Mouse (Mus musculus) cerebellum, adult 2 months (tissue): Measurements from ENCODE around the gene Car11. TPM values are rescaled to one million over a fixed set of nuclear protein-coding genes. Genes with fewer than 3 reads are reported as not detected.

ENCODE experiments used
- DNase-seq, 2 experiments: peaks; one replicate each; pipeline ENCODE4 v3.0.0; 2021
- H3K27ac ChIP-seq: fragments of 200-500 bp; 2 replicates; pipeline ENCODE4 v1.5.1; 2012; ENCODE audit warnings: low read length, control low read depth, inconsistent platforms; ENCODE audit not compliant: insufficient read depth
- H3K27me3 ChIP-seq: fragments of 200-500 bp; 2 replicates; pipeline ENCODE4 v1.6.1; 2012; ENCODE audit warnings: inconsistent platforms, mild to moderate bottlenecking, low read length, moderate library complexity; ENCODE audit not compliant: control insufficient read depth, insufficient read depth
- H3K4me1 ChIP-seq: fragments of 200-500 bp; 2 replicates; pipeline ENCODE4 v1.6.1; 2011; ENCODE audit warnings: low read length; ENCODE audit not compliant: control insufficient read depth, insufficient read depth
- H3K4me3 ChIP-seq: fragments of 200-500 bp; replicated peaks from 2 replicates; pipeline ENCODE3; 2011; ENCODE audit warnings: mild to moderate bottlenecking, low read depth, low read length, control low read depth; ENCODE audit not compliant: insufficient read depth
- CTCF ChIP-seq: fragments of 200-500 bp; IDR thresholded peaks from 2 replicates; pipeline ENCODE4 v1.5.1; 2011; ENCODE audit warnings: low read depth, mild to moderate bottlenecking, control low read depth, low read length, moderate library complexity, borderline replicate concordance; ENCODE audit not compliant: insufficient read depth
- POLR2A ChIP-seq: fragments of 200-500 bp; IDR thresholded peaks from 2 replicates; pipeline ENCODE4 v1.6.1; 2011; ENCODE audit warnings: low read length, control low read depth, borderline replicate concordance; ENCODE audit not compliant: insufficient read depth
- WGBS: fragments of 180-500 bp; shearing (Covaris S2); methylation state at CpG from one replicate; pipeline ENCODE4 v1.1.7; 2018; 5-methylcytosine and 5-hydroxymethylcytosine counted together
- polyA plus RNA-seq: library from polyadenylated mRNA; depleted of rRNA; stranded (reverse); fragments of >200 nt; gene quantifications from 2 replicates; pipeline ENCODE4 v1.2.3, GENCODE M21; 2012

Gene Car11
- polyA plus RNA-seq, 1 experiment: 164 TPM

DNA sequence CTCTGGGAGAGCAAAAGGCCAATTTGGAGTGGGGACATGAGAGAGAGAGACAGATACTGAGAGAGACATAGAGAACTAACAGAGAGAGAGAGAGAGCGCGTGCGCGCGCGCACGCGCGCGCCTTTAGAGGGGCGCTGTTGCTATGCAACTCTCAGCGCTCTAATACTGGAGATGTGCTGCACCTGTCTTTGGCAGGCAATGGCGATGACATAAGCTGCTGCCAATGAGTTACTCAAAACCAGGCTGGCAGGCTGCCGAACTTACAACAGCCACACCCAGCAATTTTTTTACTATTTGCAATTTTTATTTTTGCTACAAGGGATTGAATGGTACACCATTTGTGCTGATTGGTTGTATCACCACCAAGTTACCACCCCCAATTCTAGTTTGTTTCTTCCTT, 31.9 kb upstream of the Car11 start:
- Histone ChIP-seq H3K27me3 (no peaks in the 10 kb centered on the region), H3K4me1 (peaks cover 3% of the 10 kb centered on the region), H3K4me3 (no peak overlapping the region), H3K27ac (no peak overlapping the region)
- DNase-seq: no peak
- TF ChIP-seq POLR2A: no peak
- no peak for TF ChIP-seq CTCF
- 65% methylated on average over 14 of the region's 14 CpGs for WGBS

DNA sequence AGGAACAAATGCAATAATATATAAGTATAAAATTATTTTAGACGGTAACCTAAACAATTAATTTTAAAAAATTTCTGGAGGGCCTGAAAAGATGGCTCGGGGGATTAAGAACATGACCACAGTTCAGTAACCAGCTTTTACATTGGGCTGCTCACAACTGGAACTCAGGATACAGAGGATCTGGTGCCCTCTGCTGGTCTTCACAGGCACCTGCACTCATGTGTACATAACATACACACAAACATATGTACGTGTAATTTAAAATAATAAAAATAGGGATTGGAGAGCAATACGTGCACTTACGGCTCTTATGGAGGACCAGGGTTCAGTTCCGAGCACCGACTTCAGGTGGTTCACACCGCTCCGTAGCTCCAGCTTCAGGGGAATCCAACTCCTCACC, 30.7 kb upstream of the Car11 start:
- TF ChIP-seq CTCF (no peak; the same call in 1 of the 2 replicates), POLR2A (no peak)
- Histone ChIP-seq H3K4me3 (no peak overlapping the region), H3K4me1 (peaks cover 3% of the 10 kb centered on the region), H3K27ac (no peak overlapping the region), H3K27me3 (no peaks in the 10 kb centered on the region)
- DNase-seq: no peak
- WGBS: 94% methylated on average over 9 of the region's 9 CpGs

DNA sequence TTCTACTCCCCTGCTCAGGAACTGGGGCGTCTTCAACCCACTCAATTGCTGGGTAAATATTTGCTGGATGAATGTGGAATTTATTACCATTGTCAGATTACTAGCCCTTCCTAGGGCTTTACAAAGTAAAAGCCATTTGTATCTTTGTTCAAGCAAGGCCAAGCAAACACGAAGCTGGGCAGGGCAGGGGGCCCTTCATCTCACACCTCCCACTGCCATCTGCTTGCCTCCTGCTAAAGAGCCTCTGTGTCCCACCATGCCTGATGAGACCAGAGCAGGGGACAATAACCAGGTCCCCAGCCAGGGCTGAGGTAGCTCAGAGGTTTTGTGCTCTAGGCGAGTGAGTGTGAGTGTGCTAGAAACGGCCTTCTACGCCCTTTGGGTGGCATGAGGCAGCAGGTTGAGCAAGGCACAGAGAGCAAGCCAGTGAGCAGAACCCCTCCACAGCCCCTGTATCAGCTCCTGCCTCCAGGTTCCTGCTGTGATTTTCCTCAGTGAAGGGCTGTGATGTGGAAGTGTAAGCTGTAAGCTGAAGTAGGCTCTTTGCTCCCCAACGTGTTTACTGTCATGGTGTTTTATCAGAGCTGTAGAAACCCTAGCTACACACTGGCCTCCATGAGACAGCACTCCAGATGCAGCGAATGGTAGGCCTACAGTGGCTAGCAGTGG, 21.9 kb upstream of the Car11 start:
- WGBS: 83% methylated on average over 7 of the region's 7 CpGs
- no peak for TF ChIP-seq POLR2A
- TF ChIP-seq CTCF: no peak
- H3K4me3 ChIP-seq: no peak overlapping the region
- H3K27me3 ChIP-seq: no peaks in the 10 kb centered on the region
- H3K4me1 ChIP-seq: peaks cover 26% of the 10 kb centered on the region
- H3K27ac ChIP-seq: no peak overlapping the region
- no peak for DNase-seq

DNA sequence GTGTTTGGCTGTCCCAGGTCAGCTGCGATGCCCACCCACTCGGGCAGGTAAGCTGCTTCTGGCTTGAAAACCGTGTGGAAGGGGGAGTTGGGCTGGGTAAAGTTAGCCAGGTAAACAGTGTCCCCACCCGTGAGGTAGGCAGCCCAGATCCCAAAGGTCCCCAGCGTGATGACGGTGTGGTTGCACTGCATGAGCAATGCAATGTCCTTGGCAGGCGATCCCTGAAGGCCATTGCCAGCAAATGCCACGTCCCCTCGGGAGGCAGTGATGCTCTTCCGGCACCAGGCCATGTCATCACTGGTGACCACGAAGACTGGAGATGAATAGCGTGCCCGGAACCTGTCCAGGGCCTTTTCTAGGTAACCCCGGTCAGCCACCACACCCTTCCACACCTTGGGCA, 21.1 kb upstream of the Car11 start:
- WGBS: 80% methylated on average over 14 of the region's 14 CpGs
- Histone ChIP-seq H3K4me1 (peaks cover 29% of the 10 kb centered on the region), H3K27ac (no peak overlapping the region), H3K4me3 (no peak overlapping the region), H3K27me3 (no peaks in the 10 kb centered on the region)
- TF ChIP-seq POLR2A (no peak), CTCF (no peak)
- DNase-seq: no peak

DNA sequence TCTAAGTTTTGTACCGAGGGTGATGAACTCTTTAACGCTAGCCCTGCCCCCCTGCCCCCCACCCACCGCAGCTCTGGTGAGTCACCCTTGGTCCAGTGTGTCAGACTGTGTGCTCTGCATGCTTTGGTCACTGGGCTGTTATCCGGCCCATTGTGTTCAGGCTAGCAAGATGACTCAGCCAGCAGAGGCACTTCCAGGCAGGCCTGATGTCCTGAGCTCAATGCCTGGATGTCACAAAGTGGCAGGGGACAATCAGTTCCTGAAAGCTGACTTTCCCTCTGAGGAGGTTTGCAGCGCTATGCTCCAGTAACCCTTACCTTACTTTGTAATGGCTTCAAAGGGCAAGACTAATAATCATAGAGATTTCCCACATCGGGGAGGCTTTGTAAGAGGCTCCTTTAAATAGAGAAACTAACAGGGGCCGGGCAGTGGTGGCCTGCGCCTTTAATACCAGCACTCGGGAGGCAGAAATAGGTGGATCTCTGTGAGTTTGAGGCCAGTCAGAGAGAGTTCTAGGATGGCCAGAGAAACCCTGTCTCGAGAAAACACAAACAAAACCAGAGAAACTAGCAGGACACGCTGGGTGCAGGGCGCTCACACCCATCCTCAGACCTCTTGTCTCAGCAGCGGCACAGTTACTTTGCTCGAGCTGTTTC, 19.5 kb upstream of the Car11 start:
- peaks cover 29% of the 10 kb centered on the region for H3K4me1 ChIP-seq
- TF ChIP-seq CTCF (no peak), POLR2A (no peak)
- WGBS: 56% methylated on average over 14 of the region's 14 CpGs
- peak overlapping the region; percentile 73; the same call in 1 of the 2 replicates for H3K27ac ChIP-seq
- DNase-seq: peak in 1 of 2 experiments; percentile 61
- H3K4me3 ChIP-seq: no peak overlapping the region
- no peaks in the 10 kb centered on the region for H3K27me3 ChIP-seq

DNA sequence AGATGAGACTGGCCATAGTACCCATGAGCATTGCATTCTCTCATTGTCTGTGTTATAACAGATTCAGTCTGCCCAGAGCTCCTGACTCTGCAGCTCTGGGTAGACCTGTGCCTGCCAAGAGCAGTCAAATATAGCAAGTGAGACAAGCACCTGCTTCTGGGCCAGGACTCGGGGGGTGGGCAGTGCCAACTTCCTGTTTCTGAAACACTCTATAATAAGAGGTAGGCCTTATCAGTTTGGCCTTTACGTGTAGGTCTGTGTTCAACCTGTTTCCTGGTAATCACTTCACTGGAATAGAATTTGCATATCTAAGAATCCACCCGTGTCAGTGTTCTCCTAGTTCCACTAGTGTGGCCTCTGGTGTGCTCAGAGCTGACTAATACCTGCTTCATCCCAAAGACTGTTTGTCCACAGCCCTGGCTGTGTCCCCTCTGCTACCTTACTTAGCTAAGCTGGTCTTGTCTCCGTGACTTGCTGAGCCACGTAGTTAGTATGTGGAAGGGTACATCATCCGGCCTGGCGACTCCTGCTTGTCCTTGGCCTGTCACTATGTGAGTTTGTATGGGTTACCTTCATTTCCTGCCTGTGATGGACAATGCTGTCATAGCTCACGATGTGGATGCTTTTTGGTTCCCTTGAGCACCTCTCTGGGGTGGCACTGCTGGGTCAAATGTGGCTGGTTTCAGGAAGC, 18.5 kb upstream of the Car11 start:
- peak overlapping the region; percentile 73 for H3K27ac ChIP-seq
- WGBS: 38% methylated on average over 8 of the region's 8 CpGs
- peaks cover 29% of the 10 kb centered on the region for H3K4me1 ChIP-seq
- peak; percentile 60 to 80 for DNase-seq
- H3K4me3 ChIP-seq: no peak overlapping the region
- H3K27me3 ChIP-seq: no peaks in the 10 kb centered on the region
- TF ChIP-seq CTCF: no peak
- no peak for TF ChIP-seq POLR2A

DNA sequence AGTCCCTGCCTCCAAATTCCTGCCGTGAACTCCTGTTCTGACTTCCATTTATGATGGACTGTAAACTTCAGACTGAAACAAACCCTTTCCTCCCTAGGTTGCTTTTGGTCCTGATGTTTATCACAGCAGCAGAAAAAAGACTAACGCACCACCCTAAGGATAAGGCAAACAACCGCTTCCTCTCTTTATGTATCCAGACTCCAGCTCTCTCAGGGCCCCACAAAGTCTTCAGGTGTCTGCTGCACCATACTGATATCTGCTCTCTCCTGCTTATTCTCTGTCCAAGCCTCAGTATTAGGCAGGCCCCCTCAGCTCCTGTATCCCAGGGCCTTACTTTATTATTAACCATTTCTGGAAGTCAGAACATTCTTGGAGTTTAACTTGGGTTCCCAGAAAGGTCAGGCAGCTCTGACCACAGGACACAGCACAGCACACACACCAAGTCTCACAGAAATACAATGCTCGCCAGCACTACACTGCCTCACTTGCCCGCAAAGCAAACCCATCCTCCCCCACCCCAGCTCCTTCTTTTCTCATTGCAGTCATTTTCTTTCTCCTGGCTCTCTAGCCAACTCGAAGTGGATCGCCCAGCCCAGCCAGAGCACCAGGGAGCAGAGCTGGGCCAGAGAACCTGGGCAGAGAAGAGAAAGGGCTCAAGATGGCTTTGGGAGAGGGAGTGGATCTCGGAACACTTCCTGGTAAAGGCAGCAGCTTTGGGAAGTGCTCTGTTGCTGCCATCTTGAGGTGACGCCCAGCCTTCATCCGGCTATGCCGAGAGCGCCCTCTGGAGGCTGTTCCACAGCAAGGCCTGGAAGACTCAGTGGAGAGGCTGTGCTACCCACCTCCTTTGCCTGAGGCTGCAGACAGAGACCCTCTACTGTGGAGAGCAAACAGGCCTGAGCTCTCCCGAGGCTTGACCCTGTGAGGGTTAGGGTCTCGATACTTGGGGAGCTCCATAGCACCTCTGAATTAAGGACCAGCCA, 17.2 kb upstream of the Car11 start:
- Histone ChIP-seq H3K27ac (peak overlapping the region; percentile 74), H3K4me1 (peaks cover 29% of the 10 kb centered on the region), H3K4me3 (no peak overlapping the region), H3K27me3 (no peaks in the 10 kb centered on the region)
- TF ChIP-seq CTCF (peak; percentile 99), POLR2A (peak; percentile 23; the same call in 1 of the 2 replicates)
- peak; percentile 87 to 90 for DNase-seq
- WGBS: 29% methylated on average over 14 of the region's 14 CpGs
